Mouse (Mus musculus) erythroblast, embryonic 14.5 days (primary cell): ENCODE measurements around the gene Nhs.

Source experiments
- GATA1 ChIP-seq: IDR thresholded peaks from 2 replicates; pipeline ENCODE4 v1.6.1; 2012; ENCODE audit warnings: low read length, inconsistent platforms, mixed read lengths
- TAL1 ChIP-seq: IDR thresholded peaks from 3 replicates; pipeline ENCODE4 v1.6.1; 2012; ENCODE audit warnings: low read length, inconsistent platforms, mixed read lengths

GRCm38 (mm10) chrX:162137807-162138206 lies 21.7 kb downstream of the Nhs start:
- TF ChIP-seq TAL1 (no peak), GATA1 (no peak)
